Mouse (Mus musculus): ENCODE measurements around the gene Mrnip. TPM values are rescaled to one million over a fixed set of nuclear protein-coding genes. Genes with fewer than 3 reads are reported as not detected.

The Mrnip gene
- polyA plus RNA-seq, 1 experiment from 2014 or later, result 24.9 TPM

DNA sequence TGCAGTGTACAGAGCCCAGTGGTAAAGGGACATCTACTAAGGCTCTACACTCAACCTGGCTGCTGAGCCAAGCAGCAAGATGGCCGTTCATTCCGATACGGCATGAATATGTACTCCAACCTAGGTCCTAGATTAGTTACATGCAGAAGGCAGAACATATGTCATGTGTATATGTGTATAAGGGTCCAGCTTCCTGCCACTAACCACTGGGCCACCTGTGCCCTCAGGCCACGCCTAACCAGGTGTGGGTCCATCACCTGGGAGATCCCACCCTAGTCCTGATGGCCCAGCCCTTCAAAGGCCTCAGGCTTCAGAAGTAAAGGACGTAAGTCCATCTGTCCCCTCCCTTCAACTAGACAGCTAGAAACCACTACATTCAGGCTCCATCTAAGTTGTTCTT lies 33.8 kb downstream of the Mrnip start:
- Histone ChIP-seq H3K9me3 (replicated peaks; ENCODE audit: control insufficient read depth, low read length) (no peaks in the 10 kb centered on the region), H3K9ac (replicated peaks; ENCODE audit: low read length) (no peak overlapping the region), H3K36me3 (replicated peaks; ENCODE audit: control insufficient read depth, insufficient read depth, low read depth, low read length) (peaks cover 7% of the 10 kb centered on the region), H3K4me2 (ENCODE audit: low read depth, low read length) (no peak overlapping the region), H3K4me3 (ENCODE audit: low read depth, low read length) (no peak overlapping the region), H3K27ac (replicated peaks; ENCODE audit: low read depth, low read length) (no peak overlapping the region), H3K4me1 (ENCODE audit: control insufficient read depth, insufficient read depth, low read length) (no peaks in the 10 kb centered on the region; the same call in 1 of the 2 replicates), H3K27me3 (ENCODE audit: control insufficient read depth, insufficient read depth, low read length) (no peaks in the 10 kb centered on the region)
- ATAC-seq (replicated peaks; ENCODE audit: insufficient number of reproducible peaks, low FRiP score, low TSS enrichment, low read depth) (no peak), DNase-seq (ENCODE audit: low spot score) (no peak)
- 95% methylated on average over 5 of the region's 5 CpGs for WGBS

GRCm38 (mm10) chr11:50210101-50210504 lies 35.9 kb downstream of the Mrnip start:
- peak; percentile 96 for ATAC-seq (replicated peaks; ENCODE audit: insufficient number of reproducible peaks, low FRiP score, low TSS enrichment, low read depth)
- DNase-seq (ENCODE audit: low spot score), result peak; percentile 91
- peak overlapping the region; percentile 82 for H3K27ac ChIP-seq (replicated peaks; ENCODE audit: low read depth, low read length)
- H3K4me1 ChIP-seq (ENCODE audit: control insufficient read depth, insufficient read depth, low read length), result no peaks in the 10 kb centered on the region; the same call in 1 of the 2 replicates
- peaks cover 7% of the 10 kb centered on the region for H3K36me3 ChIP-seq (replicated peaks; ENCODE audit: control insufficient read depth, insufficient read depth, low read depth, low read length)
- no peaks in the 10 kb centered on the region for H3K27me3 ChIP-seq (ENCODE audit: control insufficient read depth, insufficient read depth, low read length)
- under 1% methylated on average over 24 of the region's 24 CpGs for WGBS
- H3K9ac ChIP-seq (replicated peaks; ENCODE audit: low read length), result peak overlapping the region; percentile 87
- no peaks in the 10 kb centered on the region for H3K9me3 ChIP-seq (replicated peaks; ENCODE audit: control insufficient read depth, low read length)
- peak overlapping the region; percentile 94 for H3K4me3 ChIP-seq (ENCODE audit: low read depth, low read length)
- peak overlapping the region; percentile 61 for H3K4me2 ChIP-seq (ENCODE audit: low read depth, low read length)

- H3K4me2 ChIP-seq (ENCODE audit: low read depth, low read length), result peak within 1 kb of the TSS; percentile 61
- H3K27me3 ChIP-seq (ENCODE audit: control insufficient read depth, insufficient read depth, low read length), result no peaks in the 10 kb centered on the region
- H3K9ac ChIP-seq (replicated peaks; ENCODE audit: low read length), result peak within 1 kb of the TSS; percentile 87
- ATAC-seq (replicated peaks; ENCODE audit: insufficient number of reproducible peaks, low FRiP score, low TSS enrichment, low read depth), result peak; percentile 72
- peak within 1 kb of the TSS; percentile 94 for H3K4me3 ChIP-seq (ENCODE audit: low read depth, low read length)
- no peaks in the 10 kb centered on the region for H3K9me3 ChIP-seq (replicated peaks; ENCODE audit: control insufficient read depth, low read length)
- peak within 1 kb of the TSS; percentile 82 for H3K27ac ChIP-seq (replicated peaks; ENCODE audit: low read depth, low read length)
- WGBS, result 2% methylated on average over 46 of the region's 48 CpGs
- H3K36me3 ChIP-seq (replicated peaks; ENCODE audit: control insufficient read depth, insufficient read depth, low read depth, low read length), result peaks cover 7% of the 10 kb centered on the region
- H3K4me1 ChIP-seq (ENCODE audit: control insufficient read depth, insufficient read depth, low read length), result no peaks in the 10 kb centered on the region; the same call in 1 of the 2 replicates
- DNase-seq (ENCODE audit: low spot score), result peak; percentile 89
These were observed 36.4 kb downstream of the Mrnip start, which contains the start of the genes Sqstm1 and Mgat4b for GRCm38 (mm10) chr11:50210505-50211151. Sqstm1 (minus strand) TSS chr11:50210827. Mgat4b (plus strand) TSS chr11:50210890.

GRCm38 (mm10) chr11:50211322-50212059 lies 37.2 kb downstream of the Mrnip start:
- DNase-seq (ENCODE audit: low spot score) (no peak), ATAC-seq (replicated peaks; ENCODE audit: insufficient number of reproducible peaks, low FRiP score, low TSS enrichment, low read depth) (no peak)
- peak overlapping the region; percentile 94 for H3K4me3 ChIP-seq (ENCODE audit: low read depth, low read length)
- H3K9ac ChIP-seq (replicated peaks; ENCODE audit: low read length), result peak overlapping the region; percentile 28
- no peak overlapping the region for H3K27ac ChIP-seq (replicated peaks; ENCODE audit: low read depth, low read length)
- H3K27me3 ChIP-seq (ENCODE audit: control insufficient read depth, insufficient read depth, low read length), result no peaks in the 10 kb centered on the region
- H3K4me1 ChIP-seq (ENCODE audit: control insufficient read depth, insufficient read depth, low read length), result peaks cover 2% of the 10 kb centered on the region
- 81% methylated on average over 3 of the region's 3 CpGs for WGBS
- no peaks in the 10 kb centered on the region for H3K9me3 ChIP-seq (replicated peaks; ENCODE audit: control insufficient read depth, low read length)
- peaks cover 6% of the 10 kb centered on the region for H3K36me3 ChIP-seq (replicated peaks; ENCODE audit: control insufficient read depth, insufficient read depth, low read depth, low read length)
- no peak overlapping the region for H3K4me2 ChIP-seq (ENCODE audit: low read depth, low read length)

DNA sequence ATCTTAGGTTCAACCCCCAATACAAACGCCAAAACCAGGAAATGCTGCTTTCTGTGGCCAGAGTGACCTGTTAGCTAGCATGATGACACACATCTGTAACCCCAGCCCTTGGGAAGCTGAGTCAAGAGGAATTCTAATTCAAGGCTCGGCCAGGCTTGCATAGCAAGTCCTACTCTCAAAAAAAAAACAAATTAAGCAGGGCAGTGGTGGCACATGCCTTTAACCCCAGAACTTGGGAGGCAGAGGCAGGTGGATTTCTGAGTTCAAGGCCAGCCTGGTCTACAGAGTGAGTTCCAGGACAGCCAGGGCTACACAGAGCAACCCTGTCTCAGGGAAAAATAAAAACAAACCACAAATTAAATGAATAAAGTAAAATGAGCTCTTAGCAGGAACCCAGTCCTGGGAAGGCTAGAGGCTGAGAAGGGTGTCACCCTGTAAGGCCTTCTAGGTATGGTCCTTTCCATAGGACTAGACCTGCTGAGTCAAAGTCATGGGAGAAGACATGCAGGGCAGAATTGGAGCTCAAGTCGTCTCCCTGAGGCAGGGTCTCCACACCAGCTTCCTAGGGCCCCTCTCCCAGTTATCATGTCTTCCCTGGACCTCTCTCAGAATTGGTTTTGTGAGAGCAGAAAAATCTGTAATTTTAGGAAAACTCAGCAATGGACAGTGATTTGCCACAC lies 38.0 kb downstream of the Mrnip start:
- ATAC-seq (replicated peaks; ENCODE audit: insufficient number of reproducible peaks, low FRiP score, low TSS enrichment, low read depth), result no peak
- H3K4me1 ChIP-seq (ENCODE audit: control insufficient read depth, insufficient read depth, low read length), result peaks cover 3% of the 10 kb centered on the region
- peaks cover 2% of the 10 kb centered on the region; the same call in 1 of the 2 replicates for H3K36me3 ChIP-seq (replicated peaks; ENCODE audit: control insufficient read depth, insufficient read depth, low read depth, low read length)
- H3K9ac ChIP-seq (replicated peaks; ENCODE audit: low read length), result no peak overlapping the region
- H3K27me3 ChIP-seq (ENCODE audit: control insufficient read depth, insufficient read depth, low read length), result no peaks in the 10 kb centered on the region
- no peaks in the 10 kb centered on the region for H3K9me3 ChIP-seq (replicated peaks; ENCODE audit: control insufficient read depth, low read length)
- no peak overlapping the region for H3K4me3 ChIP-seq (ENCODE audit: low read depth, low read length)
- 72% methylated on average over 3 of the region's 3 CpGs for WGBS
- H3K27ac ChIP-seq (replicated peaks; ENCODE audit: low read depth, low read length), result no peak overlapping the region
- no peak for DNase-seq (ENCODE audit: low spot score)
- no peak overlapping the region for H3K4me2 ChIP-seq (ENCODE audit: low read depth, low read length)

DNA sequence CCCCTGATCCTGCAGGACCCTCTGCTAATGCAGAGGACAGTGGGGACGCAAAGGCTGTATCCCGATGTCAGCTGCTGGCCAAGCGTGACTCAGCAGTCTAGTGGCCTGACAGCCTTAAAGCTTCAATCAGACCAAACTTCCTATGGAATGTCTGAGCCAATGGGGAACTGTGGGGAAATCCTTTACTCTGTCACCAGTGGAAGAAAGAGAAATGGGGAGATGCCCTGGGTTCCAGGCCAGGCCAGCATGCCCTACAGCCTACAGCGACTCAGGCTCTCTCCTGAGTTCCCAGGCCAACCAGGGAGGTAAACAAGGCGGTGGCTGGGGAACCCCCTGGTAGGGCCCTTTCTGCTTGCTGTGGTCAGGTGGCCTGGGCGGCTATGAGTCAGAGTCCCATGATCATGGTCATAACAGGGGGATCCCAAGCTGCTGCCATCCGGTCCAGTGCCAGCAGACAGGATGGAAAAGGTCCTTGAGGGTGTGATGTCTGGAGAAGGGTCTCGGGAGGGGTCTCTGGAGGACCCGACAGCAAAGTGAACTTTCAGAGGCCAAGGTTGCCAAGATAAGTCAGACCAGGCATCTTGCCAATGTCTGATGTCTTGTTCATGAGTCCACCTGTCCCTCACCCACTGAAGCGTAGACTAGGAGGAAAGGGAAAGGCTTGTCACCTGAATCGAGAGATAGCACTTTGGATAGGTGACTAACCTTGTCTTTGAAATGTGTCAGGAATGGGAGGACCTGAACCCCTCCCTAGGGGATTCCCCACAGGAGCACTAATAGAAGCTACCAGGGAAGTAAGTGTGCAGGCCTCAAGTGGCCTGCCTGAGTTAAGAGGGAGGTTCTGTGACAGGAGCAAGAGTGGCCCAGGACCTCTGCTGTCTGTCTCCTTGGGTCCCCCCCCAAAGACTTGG lies 38.9 kb downstream of the Mrnip start:
- no peak overlapping the region for H3K4me2 ChIP-seq (ENCODE audit: low read depth, low read length)
- H3K9ac ChIP-seq (replicated peaks; ENCODE audit: low read length), result no peak overlapping the region; the same call in 1 of the 2 replicates
- peaks cover 3% of the 10 kb centered on the region for H3K4me1 ChIP-seq (ENCODE audit: control insufficient read depth, insufficient read depth, low read length)
- H3K27me3 ChIP-seq (ENCODE audit: control insufficient read depth, insufficient read depth, low read length), result no peaks in the 10 kb centered on the region
- no peak overlapping the region for H3K4me3 ChIP-seq (ENCODE audit: low read depth, low read length)
- H3K9me3 ChIP-seq (replicated peaks; ENCODE audit: control insufficient read depth, low read length), result no peaks in the 10 kb centered on the region
- ATAC-seq (replicated peaks; ENCODE audit: insufficient number of reproducible peaks, low FRiP score, low TSS enrichment, low read depth), result no peak
- H3K36me3 ChIP-seq (replicated peaks; ENCODE audit: control insufficient read depth, insufficient read depth, low read depth, low read length), result no peaks in the 10 kb centered on the region
- no peak overlapping the region for H3K27ac ChIP-seq (replicated peaks; ENCODE audit: low read depth, low read length)
- no peak for DNase-seq (ENCODE audit: low spot score)
- WGBS, result 71% methylated on average over 11 of the region's 11 CpGs

DNA sequence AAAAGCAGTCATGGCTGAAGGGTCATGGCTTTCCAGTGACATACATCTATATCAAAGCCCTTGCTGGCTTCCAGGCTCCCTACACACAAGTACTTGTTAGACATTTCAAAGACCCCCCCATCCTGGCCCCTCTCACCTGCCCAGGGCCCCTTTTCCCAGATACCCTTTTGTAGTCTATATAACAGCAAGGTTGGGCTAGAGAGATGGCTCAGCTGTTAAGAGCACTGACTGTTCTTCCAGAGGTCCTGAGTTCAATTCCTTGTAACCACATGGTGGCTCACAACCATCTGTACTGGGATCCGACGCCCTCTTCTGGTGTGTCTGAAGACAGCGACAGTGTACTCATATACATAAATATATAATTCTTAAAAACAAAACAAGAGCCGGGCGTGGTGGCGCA lies 40.4 kb downstream of the Mrnip start:
- no peaks in the 10 kb centered on the region for H3K36me3 ChIP-seq (replicated peaks; ENCODE audit: control insufficient read depth, insufficient read depth, low read depth, low read length)
- 94% methylated on average over 6 of the region's 6 CpGs for WGBS
- no peak overlapping the region for H3K9ac ChIP-seq (replicated peaks; ENCODE audit: low read length)
- peaks cover 3% of the 10 kb centered on the region; the same call in 1 of the 2 replicates for H3K4me1 ChIP-seq (ENCODE audit: control insufficient read depth, insufficient read depth, low read length)
- no peaks in the 10 kb centered on the region for H3K9me3 ChIP-seq (replicated peaks; ENCODE audit: control insufficient read depth, low read length)
- DNase-seq (ENCODE audit: low spot score), result no peak
- no peak overlapping the region for H3K27ac ChIP-seq (replicated peaks; ENCODE audit: low read depth, low read length)
- no peaks in the 10 kb centered on the region for H3K27me3 ChIP-seq (ENCODE audit: control insufficient read depth, insufficient read depth, low read length)
- no peak overlapping the region for H3K4me3 ChIP-seq (ENCODE audit: low read depth, low read length)
- no peak overlapping the region for H3K4me2 ChIP-seq (ENCODE audit: low read depth, low read length)
- ATAC-seq (replicated peaks; ENCODE audit: insufficient number of reproducible peaks, low FRiP score, low TSS enrichment, low read depth), result no peak
